Mouse (Mus musculus): ENCODE results near the gene Cpeb1. TPM values are rescaled to one million over a fixed set of nuclear protein-coding genes. Genes with fewer than 3 reads are reported as not detected.

Gene Cpeb1
- polyA plus RNA-seq, 1 experiment from 2014 or later = 0.83 TPM

DNA sequence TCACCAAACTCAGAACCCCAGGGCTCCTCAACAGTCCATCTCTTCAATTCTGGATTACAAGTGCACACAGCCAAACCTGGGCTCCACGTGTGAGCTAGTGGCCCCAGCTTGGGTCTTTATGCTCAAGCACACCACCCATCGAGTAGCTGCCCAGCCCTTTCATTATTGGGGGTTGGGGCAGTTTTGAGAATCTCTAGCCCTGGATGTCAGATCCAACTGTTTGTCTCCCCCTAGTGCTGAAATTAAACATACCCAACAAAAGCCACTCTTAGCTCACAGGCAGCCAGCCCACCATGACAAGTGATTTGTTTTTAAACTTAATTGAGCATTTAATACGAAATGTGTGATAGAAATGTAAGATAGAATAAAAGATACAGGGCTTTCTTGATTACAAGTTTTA, 113.7 kb downstream of the Cpeb1 start:
- peaks cover 36% of the 10 kb centered on the region; the same call in 1 of the 2 replicates for H3K36me3 ChIP-seq
- ATAC-seq (ENCODE audit: insufficient read depth, low FRiP score, low read depth) = no peak
- WGBS = 54% methylated on average over 3 of the region's 3 CpGs

DNA sequence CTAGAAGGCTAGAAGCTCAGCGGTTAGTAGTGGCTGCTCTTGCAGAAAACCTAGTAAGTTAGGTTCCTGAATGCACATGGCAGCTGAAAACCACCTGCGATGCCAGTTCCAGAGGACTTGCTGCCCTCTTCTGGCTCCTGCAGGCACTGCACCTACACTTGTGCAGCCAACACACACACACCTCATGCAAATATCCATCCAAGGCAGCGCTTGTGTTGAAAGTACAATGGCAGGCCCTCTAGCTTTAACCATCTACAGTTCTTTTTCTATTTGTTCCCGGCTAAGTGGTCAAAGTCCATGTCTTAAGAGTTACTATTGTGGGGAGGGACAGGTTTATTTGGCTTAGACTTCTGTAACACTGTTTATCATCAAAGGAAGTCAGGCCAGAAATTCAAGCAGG, 115.5 kb downstream of the Cpeb1 start:
- Histone ChIP-seq H3K9ac (no peak overlapping the region), H3K27ac (no peak overlapping the region), H3K4me2 (no peak overlapping the region), H3K36me3 (peaks cover 36% of the 10 kb centered on the region; the same call in 1 of the 2 replicates), H3K9me3 (no peaks in the 10 kb centered on the region), H3K4me1 (peaks cover 12% of the 10 kb centered on the region), H3K27me3 (replicated peaks) (no peaks in the 10 kb centered on the region), H3K4me3 (replicated peaks) (no peak overlapping the region)
- peak; percentile 23; the same call in 1 of the 2 replicates for ATAC-seq (ENCODE audit: insufficient read depth, low FRiP score, low read depth)
- WGBS = 65% methylated on average over 4 of the region's 4 CpGs

More for the DNA sequence above, 113.7 kb downstream of the Cpeb1 start:
- H3K4me3 ChIP-seq (replicated peaks) = no peak overlapping the region
- H3K4me2 ChIP-seq = no peak overlapping the region
- H3K27me3 ChIP-seq (replicated peaks) = no peaks in the 10 kb centered on the region
- peaks cover 12% of the 10 kb centered on the region for H3K4me1 ChIP-seq
- H3K9me3 ChIP-seq = no peaks in the 10 kb centered on the region
- no peak overlapping the region for H3K27ac ChIP-seq
- H3K9ac ChIP-seq = no peak overlapping the region

DNA sequence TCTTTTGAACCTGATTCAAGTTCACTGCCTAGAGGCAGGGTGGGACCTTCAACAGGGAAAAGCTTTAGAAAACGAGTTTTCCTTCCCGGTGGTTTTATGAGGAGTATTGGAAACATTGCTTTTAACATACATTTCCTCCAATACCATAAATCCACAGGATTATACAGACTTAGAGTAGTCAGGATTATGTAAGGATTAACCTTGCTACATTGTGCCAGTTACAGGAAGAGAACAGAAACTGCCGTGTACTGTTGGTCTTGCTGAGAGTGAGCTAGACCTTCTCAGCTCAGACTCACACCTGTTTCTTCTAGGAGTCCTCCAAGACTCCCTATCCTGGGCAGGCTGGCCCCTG, 116.8 kb downstream of the Cpeb1 start:
- Histone ChIP-seq H3K9ac (no peak overlapping the region), H3K27ac (no peak overlapping the region), H3K4me3 (replicated peaks) (no peak overlapping the region), H3K4me1 (peaks cover 9% of the 10 kb centered on the region), H3K36me3 (peaks cover 34% of the 10 kb centered on the region; the same call in 1 of the 2 replicates), H3K9me3 (no peaks in the 10 kb centered on the region), H3K4me2 (no peak overlapping the region), H3K27me3 (replicated peaks) (no peaks in the 10 kb centered on the region)
- 69% methylated on average over 3 of the region's 3 CpGs for WGBS
- no peak for ATAC-seq (ENCODE audit: insufficient read depth, low FRiP score, low read depth)

DNA sequence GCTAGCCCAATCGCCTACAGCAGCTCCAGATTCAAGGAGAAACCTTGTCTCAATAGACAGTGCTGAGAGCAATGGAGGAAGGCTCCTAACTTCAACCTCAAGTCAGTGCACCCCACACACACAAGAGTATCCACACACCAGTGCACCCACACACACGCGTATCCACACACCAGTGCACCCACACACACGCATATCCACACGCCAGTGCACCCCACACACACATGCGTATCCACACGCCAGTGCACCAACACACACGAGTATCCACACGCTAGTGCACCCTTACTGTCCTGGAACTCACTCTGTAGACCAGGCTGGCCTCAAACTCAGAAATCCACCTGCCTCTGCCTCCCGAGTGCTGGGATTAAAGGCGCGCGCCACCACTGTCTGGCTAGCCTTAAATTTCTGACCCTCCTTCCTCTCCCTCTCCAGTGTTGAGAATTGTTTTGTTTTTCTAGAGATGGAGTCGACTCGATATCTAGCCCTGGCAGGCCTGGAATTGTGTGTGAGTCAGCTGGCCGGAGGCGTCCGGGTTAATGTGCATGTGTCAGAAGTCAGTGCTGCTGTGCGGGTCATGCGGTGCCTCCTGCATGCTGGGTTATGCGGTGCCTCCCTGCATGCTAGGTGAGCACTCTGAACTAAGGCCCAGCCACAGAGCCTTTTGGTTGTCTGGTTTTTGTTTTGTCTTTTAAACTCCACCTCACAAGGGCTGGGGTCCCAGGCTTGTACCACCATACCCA, 117.3 kb downstream of the Cpeb1 start:
- Histone ChIP-seq H3K9ac (no peak overlapping the region), H3K9me3 (no peaks in the 10 kb centered on the region), H3K4me1 (peaks cover 3% of the 10 kb centered on the region), H3K4me2 (no peak overlapping the region), H3K4me3 (replicated peaks) (no peak overlapping the region), H3K27me3 (replicated peaks) (no peaks in the 10 kb centered on the region), H3K36me3 (peaks cover 29% of the 10 kb centered on the region; the same call in 1 of the 2 replicates), H3K27ac (no peak overlapping the region)
- WGBS = 92% methylated on average over 21 of the region's 21 CpGs
- ATAC-seq (ENCODE audit: insufficient read depth, low FRiP score, low read depth) = no peak

DNA sequence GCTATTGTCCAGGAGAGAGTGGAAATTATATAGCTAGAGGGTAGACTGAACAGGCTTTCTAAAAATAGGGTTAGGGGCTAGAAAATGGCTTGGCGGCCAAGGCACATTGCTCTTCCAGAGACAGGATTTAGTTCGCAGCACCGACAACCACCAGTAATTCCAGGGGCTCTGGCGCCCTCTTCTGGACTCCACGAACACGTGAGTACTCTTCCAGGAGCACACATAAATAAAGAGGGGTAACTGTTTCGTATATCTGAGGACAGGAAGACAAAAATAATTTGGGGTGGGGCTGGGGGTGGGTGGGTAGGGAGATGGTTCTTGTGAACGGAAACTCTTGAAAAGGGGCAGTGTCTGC, 118.9 kb downstream of the Cpeb1 start:
- Histone ChIP-seq H3K9ac (no peak overlapping the region), H3K9me3 (no peaks in the 10 kb centered on the region), H3K4me2 (no peak overlapping the region), H3K27ac (peak overlapping the region; percentile 19; the same call in 1 of the 2 replicates), H3K4me1 (no peaks in the 10 kb centered on the region), H3K27me3 (replicated peaks) (no peaks in the 10 kb centered on the region), H3K4me3 (replicated peaks) (no peak overlapping the region), H3K36me3 (peaks cover 21% of the 10 kb centered on the region; the same call in 1 of the 2 replicates)
- 41% methylated on average over 8 of the region's 8 CpGs for WGBS
- ATAC-seq (ENCODE audit: insufficient read depth, low FRiP score, low read depth) = no peak

DNA sequence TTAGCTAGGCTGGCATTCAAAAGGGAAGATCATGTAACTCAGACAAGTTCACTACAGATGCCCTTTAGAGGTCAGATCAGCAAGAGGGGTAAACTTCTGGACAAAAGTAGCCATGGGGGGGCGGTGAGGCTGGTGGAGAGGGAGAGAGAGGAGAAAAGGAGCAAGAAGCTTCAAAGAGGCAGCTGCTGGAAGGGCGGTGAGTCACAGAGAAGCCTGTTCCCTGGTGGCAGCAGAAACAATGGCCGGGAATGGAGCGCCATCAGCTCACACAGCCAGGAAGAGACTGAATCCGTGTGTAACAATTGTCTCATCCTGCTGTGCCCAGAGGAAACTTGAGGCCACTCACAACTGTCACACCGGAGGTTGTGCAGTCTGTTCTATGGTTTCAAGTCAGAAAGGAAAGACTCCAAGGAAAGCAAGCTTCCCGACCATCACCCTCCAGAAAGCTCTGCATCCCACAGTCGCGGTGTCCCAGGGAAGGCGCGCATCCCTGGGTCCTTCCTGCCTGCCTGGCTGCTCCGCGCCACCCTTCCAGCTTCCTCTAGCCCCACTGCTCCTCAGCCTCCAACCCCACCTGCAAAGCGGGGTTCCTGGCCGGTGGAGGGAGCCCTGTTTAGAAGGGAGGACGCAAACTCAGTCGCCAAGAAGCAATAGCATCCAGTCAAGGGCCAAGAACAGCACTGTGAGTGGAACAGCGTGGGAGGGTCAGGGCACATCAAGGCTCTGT, 119.4 kb downstream of the Cpeb1 start:
- Histone ChIP-seq H3K4me2 (no peak overlapping the region), H3K9me3 (no peaks in the 10 kb centered on the region), H3K27ac (peak overlapping the region; percentile 19; the same call in 1 of the 2 replicates), H3K4me3 (replicated peaks) (no peak overlapping the region), H3K27me3 (replicated peaks) (no peaks in the 10 kb centered on the region), H3K9ac (no peak overlapping the region), H3K36me3 (peaks cover 21% of the 10 kb centered on the region; the same call in 1 of the 2 replicates), H3K4me1 (no peaks in the 10 kb centered on the region)
- no peak for ATAC-seq (ENCODE audit: insufficient read depth, low FRiP score, low read depth)
- WGBS = 77% methylated on average over 18 of the region's 18 CpGs

DNA sequence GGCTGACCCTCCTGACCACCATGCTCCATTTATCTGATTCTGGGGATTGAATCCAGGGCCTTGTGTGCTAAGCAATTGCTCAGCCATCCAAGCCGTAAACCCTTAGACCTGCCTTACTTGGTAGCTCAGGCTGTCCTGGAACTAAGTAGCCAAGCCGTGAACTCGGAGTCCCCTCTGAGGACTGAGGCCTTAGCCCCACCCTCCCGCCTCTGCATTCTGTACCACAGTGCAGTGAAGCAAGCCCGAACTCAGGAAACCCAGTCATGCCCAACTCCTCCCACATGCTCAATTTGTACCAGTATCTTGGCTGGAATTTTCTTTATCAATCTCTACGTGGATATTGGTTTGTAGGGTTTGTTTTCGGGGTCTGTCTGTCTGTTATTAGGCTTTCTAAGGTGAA, 123.4 kb downstream of the Cpeb1 start:
- ATAC-seq (ENCODE audit: insufficient read depth, low FRiP score, low read depth) = no peak
- no peaks in the 10 kb centered on the region for H3K4me1 ChIP-seq
- H3K4me3 ChIP-seq (replicated peaks) = no peak overlapping the region

DNA sequence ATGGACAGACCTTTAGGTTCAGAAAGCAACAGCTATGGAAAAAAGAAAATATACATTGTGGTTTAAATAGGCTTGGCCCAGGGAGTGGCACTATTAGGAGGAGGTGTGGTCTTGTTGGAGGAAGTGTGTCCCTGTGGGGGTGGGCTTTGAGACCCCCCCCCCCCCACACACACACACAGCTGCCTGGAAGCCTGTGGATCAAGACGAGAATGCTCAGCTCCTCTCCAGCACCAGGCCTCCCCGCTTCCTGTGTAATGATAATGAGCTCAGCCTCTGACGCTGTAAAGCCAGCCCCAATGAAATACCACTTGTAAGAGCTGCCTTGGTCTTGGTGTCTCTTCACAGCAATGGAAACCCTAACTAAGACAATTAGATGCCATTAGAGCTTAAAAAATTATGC, 124.5 kb downstream of the Cpeb1 start:
- Histone ChIP-seq H3K4me3 (replicated peaks) (no peak overlapping the region), H3K9me3 (no peaks in the 10 kb centered on the region), H3K27me3 (replicated peaks) (no peaks in the 10 kb centered on the region), H3K36me3 (peaks cover 12% of the 10 kb centered on the region; the same call in 1 of the 2 replicates), H3K4me2 (no peak overlapping the region), H3K4me1 (no peaks in the 10 kb centered on the region), H3K27ac (no peak overlapping the region), H3K9ac (no peak overlapping the region)
- WGBS = 27% methylated on average over 3 of the region's 3 CpGs
- no peak for ATAC-seq (ENCODE audit: insufficient read depth, low FRiP score, low read depth)

More for the DNA sequence above, 123.4 kb downstream of the Cpeb1 start:
- H3K4me2 ChIP-seq = no peak overlapping the region
- no peaks in the 10 kb centered on the region for H3K27me3 ChIP-seq (replicated peaks)
- H3K9ac ChIP-seq = no peak overlapping the region
- H3K27ac ChIP-seq = no peak overlapping the region
- 84% methylated on average over 7 of the region's 7 CpGs for WGBS
- H3K36me3 ChIP-seq = peaks cover 12% of the 10 kb centered on the region; the same call in 1 of the 2 replicates
- H3K9me3 ChIP-seq = no peaks in the 10 kb centered on the region

DNA sequence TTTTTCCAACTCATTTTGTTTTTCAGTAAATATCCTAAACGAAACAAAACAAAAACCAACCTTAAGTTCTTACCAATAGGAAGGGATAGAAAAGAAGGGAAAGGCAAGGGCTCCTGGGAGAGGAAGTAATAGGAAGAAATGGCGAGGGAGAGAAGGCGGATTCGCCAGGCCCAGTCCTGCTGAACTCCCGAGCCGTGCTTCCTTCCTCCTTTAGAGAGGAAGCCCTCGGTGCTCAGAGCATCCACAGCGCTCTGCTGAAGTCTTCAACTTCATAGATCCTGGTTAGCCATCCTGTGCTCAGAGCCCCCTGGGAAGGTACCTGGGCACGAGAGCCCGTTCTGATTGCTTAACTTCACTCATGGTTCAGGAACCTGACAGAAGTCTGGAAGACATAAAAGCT, 127.6 kb downstream of the Cpeb1 start:
- peaks cover 12% of the 10 kb centered on the region; the same call in 1 of the 2 replicates for H3K36me3 ChIP-seq
- WGBS = 81% methylated on average over 10 of the region's 10 CpGs
- no peak for ATAC-seq (ENCODE audit: insufficient read depth, low FRiP score, low read depth)
- H3K4me2 ChIP-seq = no peak overlapping the region
- H3K27ac ChIP-seq = no peak overlapping the region
- no peaks in the 10 kb centered on the region for H3K27me3 ChIP-seq (replicated peaks)
- no peak overlapping the region for H3K9ac ChIP-seq
- no peak overlapping the region for H3K4me3 ChIP-seq (replicated peaks)
- H3K4me1 ChIP-seq = no peaks in the 10 kb centered on the region
- H3K9me3 ChIP-seq = no peaks in the 10 kb centered on the region

DNA sequence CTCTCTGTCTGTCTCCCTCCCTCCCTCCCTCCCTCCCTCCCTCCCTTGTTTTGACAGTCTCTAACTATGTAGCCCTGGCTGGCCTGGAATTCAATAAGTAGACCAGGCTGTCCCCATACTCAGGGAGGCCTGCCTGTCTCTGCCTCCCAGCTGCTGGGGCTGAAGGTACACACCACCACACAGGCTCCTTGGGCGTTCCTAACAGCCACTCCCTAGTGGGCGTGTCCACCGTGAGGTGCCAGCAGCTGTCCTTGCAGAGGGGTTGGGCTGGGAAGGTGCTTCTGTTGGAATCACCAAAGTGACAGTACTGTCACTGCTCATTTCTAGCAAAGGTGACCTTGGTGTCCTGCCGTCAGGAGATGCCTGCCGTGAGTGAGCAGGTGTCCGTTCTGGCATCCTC, 128.4 kb downstream of the Cpeb1 start:
- no peak overlapping the region for H3K4me2 ChIP-seq
- no peak overlapping the region for H3K27ac ChIP-seq
- ATAC-seq (ENCODE audit: insufficient read depth, low FRiP score, low read depth) = no peak
- no peak overlapping the region for H3K4me3 ChIP-seq (replicated peaks)
- 71% methylated on average over 6 of the region's 6 CpGs for WGBS
- H3K4me1 ChIP-seq = no peaks in the 10 kb centered on the region
- H3K36me3 ChIP-seq = peaks cover 12% of the 10 kb centered on the region; the same call in 1 of the 2 replicates
- no peaks in the 10 kb centered on the region for H3K27me3 ChIP-seq (replicated peaks)
- H3K9me3 ChIP-seq = no peaks in the 10 kb centered on the region
- H3K9ac ChIP-seq = no peak overlapping the region

DNA sequence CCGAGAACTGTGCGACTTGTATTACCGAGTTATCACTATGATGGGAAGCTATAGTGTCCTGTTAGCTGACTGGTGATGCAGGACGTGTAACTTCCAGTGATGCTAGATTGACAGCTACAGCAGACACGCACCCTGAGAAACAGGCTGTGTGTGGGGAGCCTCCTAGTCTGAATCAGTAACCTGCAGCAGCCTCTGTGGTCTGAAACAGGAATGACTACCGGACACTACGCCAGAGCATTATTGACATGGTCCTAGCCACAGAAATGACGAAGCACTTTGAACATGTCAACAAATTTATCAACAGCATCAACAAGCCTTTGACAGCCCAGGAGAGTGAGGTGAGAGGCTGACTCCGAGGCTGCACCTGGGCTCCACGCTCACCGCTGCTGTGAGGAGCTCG, 129.2 kb downstream of the Cpeb1 start:
- Histone ChIP-seq H3K4me1 (no peaks in the 10 kb centered on the region), H3K9me3 (no peaks in the 10 kb centered on the region), H3K36me3 (peaks cover 12% of the 10 kb centered on the region; the same call in 1 of the 2 replicates), H3K27me3 (replicated peaks) (no peaks in the 10 kb centered on the region), H3K4me2 (no peak overlapping the region), H3K9ac (no peak overlapping the region), H3K4me3 (replicated peaks) (no peak overlapping the region), H3K27ac (no peak overlapping the region)
- 68% methylated on average over 12 of the region's 12 CpGs for WGBS
- no peak for ATAC-seq (ENCODE audit: insufficient read depth, low FRiP score, low read depth)

DNA sequence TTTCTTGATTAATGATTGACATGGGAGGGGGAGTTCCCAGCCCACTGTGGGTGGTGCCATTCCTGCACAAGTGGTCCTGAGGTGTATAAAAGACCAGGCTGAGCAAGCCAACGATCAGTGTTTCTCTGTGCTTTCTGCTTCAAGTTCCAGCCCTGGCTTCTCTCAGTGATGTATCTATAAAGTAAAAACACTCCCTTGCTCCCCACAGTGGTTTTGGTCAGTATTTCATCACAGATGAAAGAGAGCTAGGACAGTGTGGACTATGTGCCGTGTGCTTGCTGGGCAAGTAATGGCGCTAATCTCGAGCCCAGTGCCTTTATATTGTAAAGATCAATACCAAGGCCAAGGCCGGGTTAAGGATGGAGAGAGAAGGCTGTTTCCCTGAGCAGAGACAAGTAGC, 133.5 kb downstream of the Cpeb1 start:
- 0 out of 2 replicates have a peak, but pooled peaks have one; percentile 27 for ATAC-seq (ENCODE audit: insufficient read depth, low FRiP score, low read depth)
- Histone ChIP-seq H3K27ac (no peak overlapping the region), H3K4me3 (replicated peaks) (no peak overlapping the region), H3K27me3 (replicated peaks) (no peaks in the 10 kb centered on the region), H3K4me2 (no peak overlapping the region), H3K4me1 (no peaks in the 10 kb centered on the region), H3K36me3 (no peaks in the 10 kb centered on the region), H3K9me3 (no peaks in the 10 kb centered on the region), H3K9ac (no peak overlapping the region)
- 68% methylated on average over 5 of the region's 5 CpGs for WGBS

All from stomach, embryonic 15.5 days (tissue).